Mouse (Mus musculus) intestine, postnatal 0 days (tissue): Measurements from ENCODE around the gene Dcbld2. TPM values are rescaled to one million over a fixed set of nuclear protein-coding genes. Genes with fewer than 3 reads are reported as not detected.
A peak's percentile ranks its signal among the peaks of the same experiment; 100 is the strongest.

Experiments used
- ATAC-seq: fragments of 200-750 bp; cut with Nextera tagmentation; 2 replicates; pipeline ENCODE4 v1.8.0; 2017; ENCODE audit warnings: mild to moderate bottlenecking, moderate TSS enrichment, moderate library complexity
- H3K27ac ChIP-seq: fragments of 300-500 bp; sonication (generic); 2 replicates; pipeline ENCODE4 v1.5.1; 2014; ENCODE audit warnings: mild to moderate bottlenecking, low read depth, low read length, moderate library complexity
- H3K27me3 ChIP-seq: fragments of 300-500 bp; sonication (generic); replicated peaks from 2 replicates; pipeline ENCODE4 v1.6.1; 2014; ENCODE audit warnings: low read length, mixed read lengths; ENCODE audit not compliant: control insufficient read depth, insufficient read depth
- H3K36me3 ChIP-seq: fragments of 300-500 bp; sonication (generic); 2 replicates; pipeline ENCODE4 v1.6.1; 2014; ENCODE audit warnings: mild to moderate bottlenecking, moderate library complexity; ENCODE audit not compliant: control insufficient read depth, insufficient read depth
- H3K4me1 ChIP-seq: fragments of 300-500 bp; sonication (generic); replicated peaks from 2 replicates; pipeline ENCODE4 v1.6.1; 2014; ENCODE audit warnings: antibody characterized with exemption, low read length, mixed read lengths; ENCODE audit not compliant: control insufficient read depth, insufficient read depth
- H3K4me2 ChIP-seq: fragments of 300-500 bp; sonication (generic); replicated peaks from 2 replicates; pipeline ENCODE4 v1.6.1; 2014; ENCODE audit warnings: low read depth, mild to moderate bottlenecking, moderate library complexity
- H3K4me3 ChIP-seq: fragments of 300-500 bp; sonication (generic); 2 replicates; pipeline ENCODE4 v1.5.1; 2014; ENCODE audit warnings: low read depth, low read length
- H3K9ac ChIP-seq: fragments of 300-500 bp; sonication (generic); 2 replicates; pipeline ENCODE4 v1.6.1; 2014; ENCODE audit warnings: mild to moderate bottlenecking, low read depth, low read length
- H3K9me3 ChIP-seq: fragments of 300-500 bp; sonication (generic); 2 replicates; pipeline ENCODE4 v1.6.1; 2016; ENCODE audit warnings: mixed run types; ENCODE audit not compliant: control insufficient read depth
- CTCF ChIP-seq: sonication (generic); IDR thresholded peaks from 2 replicates; pipeline ENCODE4 v1.5.1; 2016; ENCODE audit warnings: low read depth, mild to moderate bottlenecking, control low read depth, antibody characterized with exemption, moderate library complexity
- WGBS: fragments of 180-500 bp; shearing (Covaris S2); extraction: QIAGEN DNeasy Blood & Tissue Kit; methylation state at CpG from one replicate; pipeline ENCODE4 v1.1.7; 2014; 5-methylcytosine and 5-hydroxymethylcytosine counted together
- polyA plus RNA-seq: library from polyadenylated mRNA; unstranded; fragments of >200 nt; fragmentation: Nextera tagmentation; extraction: Ambion mirVana; gene quantifications from 2 replicates; pipeline ENCODE4 v1.2.1, GENCODE M21; 2015

The Dcbld2 gene
- polyA plus RNA-seq, 1 experiment from 2014 or later = 2.2 TPM

DNA sequence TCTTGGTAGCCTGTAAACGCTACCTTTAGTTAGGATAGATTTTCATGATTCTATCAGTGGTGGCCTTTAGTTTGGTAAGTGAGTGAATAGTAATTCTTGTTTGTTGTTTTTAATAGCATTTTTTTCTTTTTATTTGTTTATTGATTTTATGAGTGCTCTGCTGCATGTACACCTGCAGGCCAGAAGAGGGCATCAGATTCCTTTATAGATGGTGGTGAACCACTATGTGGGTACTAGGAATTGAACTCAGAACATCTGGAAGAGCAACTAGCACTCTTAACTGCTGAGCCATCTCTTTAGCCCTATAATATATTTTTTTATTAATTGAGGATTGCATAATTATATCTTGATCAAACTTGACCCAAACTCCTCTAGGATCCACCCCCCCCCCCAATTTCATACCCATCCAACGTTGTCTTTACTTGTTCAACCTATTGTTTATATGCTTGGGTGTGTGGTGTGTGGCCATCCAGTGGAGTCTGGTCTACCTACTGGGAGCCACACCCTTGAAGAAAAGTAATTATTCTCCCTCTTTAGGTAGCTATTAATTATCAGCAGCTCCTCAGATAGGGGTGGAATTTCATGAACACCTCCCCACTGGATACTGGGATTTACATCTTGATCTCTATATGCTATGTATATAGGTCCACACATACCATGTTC lies 53.7 kb downstream of the Dcbld2 start:
- Histone ChIP-seq H3K4me1 (no peaks in the 10 kb centered on the region), H3K4me2 (no peak overlapping the region), H3K9me3 (no peaks in the 10 kb centered on the region), H3K27me3 (no peaks in the 10 kb centered on the region), H3K36me3 (peaks cover 8% of the 10 kb centered on the region), H3K27ac (no peak overlapping the region), H3K9ac (no peak overlapping the region), H3K4me3 (no peak overlapping the region)
- TF ChIP-seq CTCF = peak; percentile 68
- no peak for ATAC-seq
- 76% methylated on average over 2 of the region's 2 CpGs for WGBS

DNA sequence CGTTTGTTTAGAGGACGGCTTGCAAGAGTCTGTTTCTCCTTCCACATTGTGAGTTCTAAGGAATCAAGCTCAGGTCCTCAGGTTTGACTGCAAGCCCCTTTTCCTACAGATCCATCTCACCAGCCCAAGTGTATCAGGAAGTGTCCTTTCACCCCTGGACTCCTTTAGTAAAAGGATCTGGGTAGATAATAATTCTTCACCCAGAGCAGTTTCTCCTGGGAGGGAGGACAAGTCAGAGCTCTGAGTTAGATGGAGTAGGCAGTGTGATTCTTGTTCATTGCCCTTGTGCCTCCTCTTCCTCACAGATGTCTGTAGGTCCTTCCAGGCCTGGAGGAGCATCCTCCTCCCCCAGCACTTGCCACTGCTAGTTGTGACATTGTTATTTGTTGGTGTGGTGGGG lies 54.3 kb downstream of the Dcbld2 start:
- no peak overlapping the region for H3K9ac ChIP-seq
- no peak overlapping the region for H3K4me2 ChIP-seq
- H3K9me3 ChIP-seq = no peaks in the 10 kb centered on the region
- peaks cover 13% of the 10 kb centered on the region for H3K36me3 ChIP-seq
- H3K27ac ChIP-seq = no peak overlapping the region
- WGBS = 94% methylated on average over 2 of the region's 2 CpGs
- no peaks in the 10 kb centered on the region for H3K4me1 ChIP-seq
- no peak for TF ChIP-seq CTCF
- H3K4me3 ChIP-seq = no peak overlapping the region
- no peaks in the 10 kb centered on the region for H3K27me3 ChIP-seq
- no peak for ATAC-seq

DNA sequence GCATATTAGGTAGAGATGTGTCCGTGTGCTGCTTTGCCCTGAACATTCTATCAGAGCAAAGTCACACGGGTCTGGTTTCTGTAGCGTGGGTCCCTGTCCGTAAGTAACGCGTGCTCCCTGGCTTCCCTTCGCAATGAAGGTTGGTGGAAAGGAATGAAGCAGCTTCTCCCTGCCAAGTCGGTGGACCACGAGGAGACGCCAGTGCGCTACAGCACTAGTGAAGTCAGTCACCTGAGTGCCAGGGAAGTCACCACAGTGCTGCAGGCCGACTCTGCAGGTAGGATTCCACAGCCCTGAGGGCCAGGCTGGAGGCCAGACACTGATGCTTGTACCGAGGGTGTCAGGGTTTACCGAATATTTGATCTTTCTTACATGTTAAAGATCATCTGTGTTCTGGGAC lies 55.8 kb downstream of the Dcbld2 start:
- Histone ChIP-seq H3K4me2 (no peak overlapping the region), H3K27ac (no peak overlapping the region), H3K9me3 (no peaks in the 10 kb centered on the region), H3K4me3 (no peak overlapping the region), H3K27me3 (no peaks in the 10 kb centered on the region), H3K36me3 (peaks cover 15% of the 10 kb centered on the region), H3K4me1 (no peaks in the 10 kb centered on the region), H3K9ac (no peak overlapping the region)
- TF ChIP-seq CTCF = no peak
- WGBS = 95% methylated on average over 14 of the region's 14 CpGs
- no peak for ATAC-seq

DNA sequence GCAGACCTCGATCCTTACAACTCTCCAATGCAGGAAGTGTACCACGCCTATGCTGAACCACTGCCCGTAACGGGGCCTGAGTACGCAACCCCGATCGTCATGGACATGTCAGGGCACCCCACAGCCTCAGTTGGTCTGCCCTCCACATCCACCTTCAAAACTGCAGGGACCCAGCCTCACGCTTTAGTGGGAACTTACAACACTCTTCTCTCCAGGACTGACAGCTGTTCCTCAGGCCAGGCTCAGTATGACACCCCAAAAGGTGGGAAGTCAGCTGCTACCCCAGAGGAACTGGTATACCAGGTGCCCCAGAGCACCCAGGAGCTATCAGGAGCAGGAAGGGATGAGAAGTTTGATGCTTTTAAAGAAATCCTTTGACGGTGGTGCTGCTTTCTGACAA lies 57.2 kb downstream of the Dcbld2 start:
- WGBS = 77% methylated on average over 9 of the region's 9 CpGs
- Histone ChIP-seq H3K36me3 (peaks cover 15% of the 10 kb centered on the region), H3K9me3 (no peaks in the 10 kb centered on the region), H3K9ac (no peak overlapping the region), H3K4me3 (no peak overlapping the region), H3K4me2 (no peak overlapping the region), H3K27ac (no peak overlapping the region), H3K27me3 (no peaks in the 10 kb centered on the region), H3K4me1 (no peaks in the 10 kb centered on the region)
- ATAC-seq = no peak
- no peak for TF ChIP-seq CTCF

GRCm38 (mm10) chr16:58470061-58470460 lies 61.8 kb downstream of the Dcbld2 start:
- 61% methylated on average over 8 of the region's 8 CpGs for WGBS
- H3K4me2 ChIP-seq = no peak overlapping the region
- no peaks in the 10 kb centered on the region for H3K9me3 ChIP-seq
- no peaks in the 10 kb centered on the region for H3K27me3 ChIP-seq
- peak; percentile 92 for ATAC-seq
- no peak overlapping the region for H3K9ac ChIP-seq
- H3K4me3 ChIP-seq = no peak overlapping the region
- H3K27ac ChIP-seq = peak overlapping the region; percentile 70; the same call in 1 of the 2 replicates
- 0 out of 2 replicates have a peak, but pooled peaks cover 3% of the 10 kb centered on the region for H3K4me1 ChIP-seq
- TF ChIP-seq CTCF = no peak
- H3K36me3 ChIP-seq = peaks cover 35% of the 10 kb centered on the region

DNA sequence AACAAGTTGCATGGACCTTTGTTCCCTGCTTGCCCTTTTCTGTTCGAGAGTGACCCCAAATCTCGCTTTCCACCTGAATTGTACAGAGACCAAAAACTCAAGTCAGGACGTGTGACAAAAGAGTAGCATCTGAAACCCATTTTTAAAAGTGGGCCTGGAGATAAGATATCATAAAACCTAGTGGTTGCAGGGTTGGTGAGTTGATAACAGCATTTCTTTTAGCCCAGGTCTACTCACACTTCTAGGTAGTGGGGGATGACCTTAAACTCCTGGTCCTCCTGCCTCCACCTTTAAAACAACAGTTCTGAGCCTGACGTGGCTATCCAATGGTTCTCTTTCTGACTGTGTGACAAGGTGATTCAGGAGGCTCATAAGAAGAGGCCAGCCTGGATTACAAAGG lies 62.6 kb downstream of the Dcbld2 start:
- 46% methylated on average over 4 of the region's 4 CpGs for WGBS
- H3K9me3 ChIP-seq = no peaks in the 10 kb centered on the region
- H3K9ac ChIP-seq = no peak overlapping the region
- no peak for ATAC-seq
- TF ChIP-seq CTCF = no peak
- H3K4me1 ChIP-seq = 0 out of 2 replicates have a peak, but pooled peaks cover 3% of the 10 kb centered on the region
- H3K4me2 ChIP-seq = no peak overlapping the region
- peak overlapping the region; percentile 61 for H3K27ac ChIP-seq
- no peak overlapping the region for H3K4me3 ChIP-seq
- H3K36me3 ChIP-seq = peaks cover 35% of the 10 kb centered on the region
- no peaks in the 10 kb centered on the region for H3K27me3 ChIP-seq
